Mouse (Mus musculus): ENCODE results near the gene Olfr761.
"Not testable (repeated sequence)": the region's sequence is repeated elsewhere in the genome, so short reads cannot be mapped to it uniquely, and the experiment has no call there.

Gene Olfr761

GRCm38 (mm10) chr17:37952979-37953378, at the start of gene Olfr761:
Gene Olfr761 (minus strand): TSS chr17:37953079.
- DNase-seq (ENCODE audit: low read depth, low spot score), result no peak

- DNase-seq (ENCODE audit: low read depth, low spot score), result no peak
Observed at GRCm38 (mm10) chr17:37995635-37996307, 42.9 kb upstream of the Olfr761 start.

GRCm38 (mm10) chr17:37990453-37990961, 37.6 kb upstream of the Olfr761 start:
- DNase-seq (ENCODE audit: low read depth, low spot score), result no peak

GRCm38 (mm10) chr17:37973591-37973990, 20.7 kb upstream of the Olfr761 start:
- DNase-seq (ENCODE audit: low read depth, low spot score), result no peak

- DNase-seq (ENCODE audit: low read depth, low spot score), result no peak
Observed at GRCm38 (mm10) chr17:37920248-37920647, 32.6 kb downstream of the Olfr761 start, which contains the start of gene Olfr128. Gene Olfr128 (plus strand): TSS chr17:37920548.

- not testable (repeated sequence) for DNase-seq (ENCODE audit: low read depth, low spot score)
Observed at GRCm38 (mm10) chr17:37906821-37907220, 46.1 kb downstream of the Olfr761 start.
